Mouse (Mus musculus) heart, adult 2 months (tissue): ENCODE results near the gene Slc35e1.

Source experiments
- CTCF ChIP-seq: fragments of 200-600 bp; IDR thresholded peaks from 2 replicates; pipeline ENCODE4 v1.8.1; 2022; ENCODE audit warnings: antibody characterized with exemption, mild to moderate bottlenecking, moderate library complexity
- EP300 ChIP-seq: fragments of 200-500 bp; IDR thresholded peaks from 2 replicates; pipeline ENCODE4 v1.6.1; 2011; ENCODE audit warnings: low read depth, low read length, control low read depth; ENCODE audit not compliant: insufficient read depth
- POLR2A ChIP-seq: fragments of 200-500 bp; IDR thresholded peaks from 2 replicates; pipeline ENCODE4 v1.6.1; 2011; ENCODE audit warnings: mild to moderate bottlenecking, low read depth, low read length, control low read depth; ENCODE audit not compliant: insufficient read depth

DNA sequence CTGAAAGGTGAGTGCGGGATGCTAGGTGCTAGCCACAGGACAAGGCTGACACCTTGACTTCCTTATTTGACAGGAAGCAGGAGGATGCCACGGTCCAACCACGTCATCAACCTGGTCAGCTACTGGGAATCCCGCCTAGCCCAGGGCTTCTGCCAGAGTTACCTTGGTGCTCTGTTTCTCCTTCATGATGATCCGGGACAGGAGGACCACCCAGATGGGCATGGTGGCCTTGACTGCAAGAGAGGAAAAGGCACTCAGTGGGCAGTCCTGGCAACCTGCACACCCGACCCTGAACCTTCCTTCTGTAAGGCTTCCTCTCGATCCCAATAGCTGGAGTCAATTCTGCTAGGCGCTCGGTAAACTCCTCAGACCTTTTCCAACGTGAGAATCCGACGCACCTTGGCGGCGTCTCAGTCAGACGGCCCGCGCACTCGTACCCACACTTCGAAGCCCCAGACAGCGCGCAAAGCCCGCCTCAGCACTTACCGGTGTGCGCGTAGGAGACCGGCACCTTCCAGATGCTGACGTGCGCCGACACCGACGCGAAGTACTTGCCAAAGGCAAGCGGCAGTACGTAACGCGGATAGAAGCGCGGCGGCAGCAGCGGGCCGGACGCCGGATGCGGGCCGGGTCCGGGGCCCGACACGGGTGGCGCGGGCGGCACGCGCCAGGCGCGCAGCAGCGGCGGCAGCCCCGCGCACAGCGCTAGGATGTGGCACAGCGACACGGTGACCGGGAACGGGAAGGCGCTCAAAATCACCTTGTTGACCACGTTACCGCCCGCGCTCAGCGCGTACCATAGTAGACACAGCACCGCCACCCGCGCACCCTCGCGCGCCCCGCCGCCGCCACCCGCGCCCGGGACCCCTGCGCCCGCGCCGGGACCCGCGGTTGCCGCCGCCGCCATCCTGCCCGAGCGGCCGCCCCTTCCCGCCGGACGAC lies at the start of gene Slc35e1:
- no peak for TF ChIP-seq CTCF
- TF ChIP-seq POLR2A = no peak
- no peak for TF ChIP-seq EP300
